ENCODE assay signal across 8 mouse cellular contexts in genomic region chr17:8310838-8311614, GRCm38 (mm10). TPM values are rescaled to one million over a fixed set of nuclear protein-coding genes. Genes with fewer than 3 reads are reported as not detected.
DNase-seq lines count a peak whose midpoint lies in the region; ATAC-seq and TF ChIP-seq lines count a peak whose summit lies in the region.

Sft2d1 (plus strand) TSS chr17:8311102.

- H3K9ac ChIP-seq in kidney, embryonic 15.5 days: peak within 1 kb of the TSS; percentile 84

- TF ChIP-seq POLR2A in bone marrow macrophage, adult 2 months (IDR thresholded peaks at IDR 0.05; ENCODE audit: borderline replicate concordance, low read depth, low read length): 0 out of 2 replicates have a peak, but pooled peaks have one; percentile 50
- peak; percentile 95 for TF ChIP-seq POLR2A in embryonic fibroblast, embryonic 13.5 days (IDR thresholded peaks at IDR 0.05; ENCODE audit: low read depth, low read length)

- H3K9me3 ChIP-seq in heart, embryonic 10.5 days: no peaks in the 10 kb centered on the region
- H3K9me3 ChIP-seq in kidney, embryonic 15.5 days (replicated peaks): no peaks in the 10 kb centered on the region

- ATAC-seq in kidney, embryonic 15.5 days (replicated peaks; ENCODE audit: low FRiP score): peak; percentile 96
- peak; percentile 88 for ATAC-seq in monocyte, adult 5-6 weeks (replicated peaks; ENCODE audit: insufficient number of reproducible peaks, low FRiP score, low TSS enrichment, poor library complexity, severe bottlenecking)

- H3K27me3 ChIP-seq in heart, embryonic 10.5 days (ENCODE audit: insufficient read depth, poor library complexity, severe bottlenecking): no peaks in the 10 kb centered on the region
- H3K27me3 ChIP-seq in kidney, embryonic 15.5 days: no peaks in the 10 kb centered on the region

- WGBS in heart, embryonic 10.5 days: under 1% methylated on average over 54 of the region's 54 CpGs
- WGBS in kidney, embryonic 15.5 days: under 1% methylated on average over 54 of the region's 54 CpGs

- peak within 1 kb of the TSS; percentile 95 for H3K27ac ChIP-seq in bone marrow macrophage, adult 2 months (ENCODE audit: insufficient read depth, low read depth, low read length)
- H3K27ac ChIP-seq in embryonic fibroblast, embryonic 13.5 days (ENCODE audit: insufficient read depth, low read length): peak within 1 kb of the TSS; percentile 35; the same call in 1 of the 2 replicates
- peak within 1 kb of the TSS; percentile 85 for H3K27ac ChIP-seq in heart, embryonic 10.5 days
- peak within 1 kb of the TSS; percentile 79 for H3K27ac ChIP-seq in kidney, embryonic 15.5 days

- TF ChIP-seq CTCF in bone marrow macrophage, adult 2 months (IDR thresholded peaks at IDR 0.05; ENCODE audit: low read depth, low read length): no peak
- no peak for TF ChIP-seq CTCF in embryonic fibroblast, embryonic 13.5 days (IDR thresholded peaks at IDR 0.05; ENCODE audit: borderline replicate concordance, insufficient read depth, low read length)

- H3K36me3 ChIP-seq in heart, embryonic 10.5 days: no peaks in the 10 kb centered on the region
- H3K36me3 ChIP-seq in kidney, embryonic 15.5 days: no peaks in the 10 kb centered on the region

- DNase-seq in A20 (ENCODE audit: low read depth, low spot score) (peak; percentile 93), liver (peak; percentile 94)
- DNase-seq in heart, embryonic 10.5 days (ENCODE audit: low spot score): peak; percentile 98
- DNase-seq in spleen, postnatal 4 days (ENCODE audit: low spot score in 2 of 2): peak; percentile 92 to 97

- peak within 1 kb of the TSS; percentile 67 for H3K4me2 ChIP-seq in kidney, embryonic 15.5 days

- H3K4me1 ChIP-seq in bone marrow macrophage, adult 2 months (ENCODE audit: control insufficient read depth, insufficient read depth, low read length): peaks cover 43% of the 10 kb centered on the region
- 0 out of 2 replicates have a peak, but pooled peaks cover 9% of the 10 kb centered on the region for H3K4me1 ChIP-seq in embryonic fibroblast, embryonic 13.5 days (ENCODE audit: control insufficient read depth, insufficient read depth, low read length)
- H3K4me1 ChIP-seq in heart, embryonic 10.5 days: peaks cover 11% of the 10 kb centered on the region
- peaks cover 21% of the 10 kb centered on the region for H3K4me1 ChIP-seq in kidney, embryonic 15.5 days

- H3K4me3 ChIP-seq in bone marrow macrophage, adult 2 months (ENCODE audit: insufficient read depth, low read length): peak within 1 kb of the TSS; percentile 91
- H3K4me3 ChIP-seq in embryonic fibroblast, embryonic 13.5 days (ENCODE audit: insufficient read depth, low read length): peak within 1 kb of the TSS; percentile 95
- peak within 1 kb of the TSS; percentile 95 for H3K4me3 ChIP-seq in heart, embryonic 10.5 days
- peak within 1 kb of the TSS; percentile 86 for H3K4me3 ChIP-seq in kidney, embryonic 15.5 days (replicated peaks)

RNA-seq across cellular contexts. Expression of gene Sft2d1, which starts in this region (rescaled TPM):
- 161 and 186 TPM in 2 replicates for polyA plus RNA-seq in bone marrow macrophage, adult 2 months (2012; ENCODE audit: insufficient read depth, insufficient read length, missing spikeins)
- polyA plus RNA-seq in embryonic fibroblast, embryonic 13.5 days (2011; ENCODE audit: insufficient read length, low read depth, missing spikeins): 47.3 and 56.3 TPM in 2 replicates
- 79.4 and 85.3 TPM in 2 replicates for polyA plus RNA-seq in heart, embryonic 10.5 days (2016; fragmentation: Nextera tagmentation; extraction: Ambion mirVana)
- 77.8 and 81.4 TPM in 2 replicates for polyA plus RNA-seq in kidney, embryonic 15.5 days (2015; fragmentation: Nextera tagmentation; extraction: Ambion mirVana)
- 69.2 to 137 TPM (median 73.1 TPM) in 3 replicates for total RNA-seq in monocyte, adult 5-6 weeks (2017)

Comparison
In these comparisons a context has a peak if more than half of its experiments do, and no peak if none do; other contexts are left out.
1. Peak in every context shown above with its lines: DNase-seq, ATAC-seq, H3K4me3 ChIP-seq and H3K27ac ChIP-seq.
2. H3K27ac ChIP-seq: peak in every context shown above with its lines; median percentile 95 in bone marrow macrophage, adult 2 months; 85 in heart, embryonic 10.5 days; 79 in kidney, embryonic 15.5 days; 35 in embryonic fibroblast, embryonic 13.5 days.